Mouse (Mus musculus): ENCODE data around the gene Nmt1. TPM values are rescaled to one million over a fixed set of nuclear protein-coding genes. Genes with fewer than 3 reads are reported as not detected.

The Nmt1 gene
- total and polyA plus RNA-seq, 3 experiments = 84.5 to 205 (median 115) TPM

DNA sequence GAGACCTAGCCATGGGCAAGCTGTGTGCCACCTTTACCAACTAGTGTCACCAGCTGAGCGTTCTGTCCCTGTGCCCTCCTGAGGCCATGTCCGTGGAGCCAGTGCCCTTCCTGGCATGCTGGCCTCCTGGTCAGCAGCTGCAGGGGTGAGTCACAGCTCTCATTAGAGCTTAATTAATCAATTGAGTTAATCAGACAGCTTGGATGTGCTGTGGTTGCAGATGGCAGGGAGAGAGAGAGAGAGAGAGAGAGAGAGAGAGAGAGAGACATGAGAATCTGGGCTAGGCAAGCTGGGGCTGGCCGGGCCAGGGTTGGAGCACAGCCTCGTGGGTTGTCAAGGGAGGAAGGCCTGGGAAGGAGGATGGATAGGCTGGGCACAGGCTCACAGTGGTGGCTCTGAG lies 43.4 kb upstream of the Nmt1 start (continued):
- TF ChIP-seq CHD2 (IDR thresholded peaks at IDR 0.05; ENCODE audit: low read length) = no peak
- TF ChIP-seq JUN (IDR thresholded peaks at IDR 0.05; ENCODE audit: insufficient read depth, low read depth, low read length) = no peak

DNA sequence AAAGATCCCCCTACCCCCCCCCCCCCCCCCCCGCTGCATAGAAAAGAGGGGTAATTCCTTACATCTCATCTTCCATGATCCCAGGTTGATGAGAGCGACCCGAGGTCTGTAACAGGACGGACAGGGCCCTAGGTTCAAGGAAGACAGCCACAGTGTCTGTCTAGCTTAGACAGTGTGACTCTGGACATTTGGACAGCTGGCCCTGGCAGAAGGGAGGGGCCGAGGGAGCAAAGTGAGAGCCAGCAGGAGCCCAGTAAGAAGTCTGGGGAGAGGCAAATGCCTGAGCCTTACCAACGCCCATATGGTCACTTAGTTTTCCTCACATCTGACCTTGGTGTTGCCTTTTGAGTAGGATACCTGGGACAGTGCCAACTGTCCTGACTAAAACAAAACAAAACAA lies 42.8 kb upstream of the Nmt1 start:
- dilution Hi-C loops (cut with MboI; ENCODE audit: extremely low pct_ligation_motif_present, extremely low pct_unique_long_range_greater_than_20kb, low sequenced_read_pairs) = no loop called here
- H3K79me2 ChIP-seq (replicated peaks; ENCODE audit: control insufficient read depth, extremely low read depth, insufficient read depth, poor library complexity, severe bottlenecking) = no peaks in the 10 kb centered on the region
- peaks cover 5% of the 10 kb centered on the region for H3K9me3 ChIP-seq (replicated peaks; ENCODE audit: low read length)
- no peak overlapping the region for H3K4me2 ChIP-seq (ENCODE audit: insufficient read depth, low read depth, poor library complexity, severe bottlenecking)
- H3K9ac ChIP-seq (ENCODE audit: insufficient read depth, low read depth) = no peak overlapping the region
- H3K4me1 ChIP-seq (ENCODE audit: control insufficient read depth in 1 of 2, insufficient read depth in 2 of 2) = 0 out of 4 replicates have a peak, but pooled peaks cover 2 to 5% of the 10 kb centered on the region in 2 experiments
- in situ Hi-C loops (cut with MboI; ENCODE audit: low pct_ligation_motif_present, low pct_unique_long_range_greater_than_20kb, low sequenced_read_pairs) = no loop called here
- TF ChIP-seq POLR2AphosphoS2 (IDR thresholded peaks at IDR 0.05; ENCODE audit: low read depth, low read length) (no peak), MAFK (IDR thresholded peaks at IDR 0.05; ENCODE audit: insufficient replicate concordance, low read length) (no peak), TBP (conservative IDR thresholded peaks at IDR 0.05; ENCODE audit: low read depth, low read length) (no peak), PAX5 (IDR thresholded peaks at IDR 0.05; ENCODE audit: low read length) (no peak), IRF4 (IDR thresholded peaks at IDR 0.05; ENCODE audit: low read depth, low read length) (no peak), USF2 (conservative IDR thresholded peaks at IDR 0.05; ENCODE audit: low read depth, low read length) (no peak), E2F4 (IDR thresholded peaks at IDR 0.05; ENCODE audit: insufficient replicate concordance, low read depth, low read length) (no peak), KAT2A (IDR thresholded peaks at IDR 0.05; ENCODE audit: insufficient replicate concordance, low read length) (no peak), SIN3A (IDR thresholded peaks at IDR 0.05; ENCODE audit: low read length) (no peak)
- no peak overlapping the region for H3K4me3 ChIP-seq (replicated peaks in 1 of 3; ENCODE audit: low read depth in 2 of 3, low read length in 2 of 3, poor library complexity in 1 of 3)
- peaks cover 64% of the 10 kb centered on the region for H3K27me3 ChIP-seq (replicated peaks)
- no peak for DNase-seq (ENCODE audit: extremely low read depth)
- H3K36me3 ChIP-seq (replicated peaks in 1 of 2; ENCODE audit: control insufficient read depth in 1 of 2, insufficient read depth in 1 of 2, low read length in 1 of 2) = no peaks in the 10 kb centered on the region
- no peak overlapping the region for H3K27ac ChIP-seq (ENCODE audit: insufficient read depth, low read depth)

DNA sequence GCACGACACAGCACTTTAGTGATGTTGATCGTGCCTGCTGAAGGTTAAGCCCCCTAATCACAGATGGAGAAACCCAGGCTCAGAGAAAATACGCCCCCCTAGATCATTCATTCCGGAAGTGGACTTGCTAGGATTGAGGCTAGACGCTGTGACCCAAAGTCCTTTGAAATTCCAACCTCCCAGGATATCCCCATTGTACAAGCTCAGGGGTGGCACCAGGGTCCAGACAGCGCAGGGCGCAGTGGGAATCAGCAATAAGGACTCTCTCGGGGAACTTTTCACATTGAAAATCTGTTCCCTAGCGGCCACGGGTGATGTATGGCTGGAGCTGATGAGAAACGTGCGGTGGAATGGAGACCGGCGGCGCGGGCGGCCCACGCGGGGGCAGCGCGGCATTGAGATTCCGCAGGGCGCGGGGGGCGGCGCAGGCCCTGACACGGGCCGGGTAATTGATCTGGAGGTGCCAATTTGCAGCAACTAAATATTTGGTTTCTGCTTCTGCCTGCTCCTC lies 38.3 kb upstream of the Nmt1 start:
- Histone ChIP-seq H3K4me3 (replicated peaks in 1 of 3; ENCODE audit: low read depth in 2 of 3, low read length in 2 of 3, poor library complexity in 1 of 3) (no peak overlapping the region), H3K4me1 (ENCODE audit: control insufficient read depth in 1 of 2, insufficient read depth in 2 of 2) (no peaks in the 10 kb centered on the region), H3K27ac (ENCODE audit: insufficient read depth, low read depth) (no peak overlapping the region), H3K79me2 (replicated peaks; ENCODE audit: control insufficient read depth, extremely low read depth, insufficient read depth, poor library complexity, severe bottlenecking) (no peaks in the 10 kb centered on the region), H3K9ac (ENCODE audit: insufficient read depth, low read depth) (no peak overlapping the region), H3K27me3 (replicated peaks) (peaks cover 42% of the 10 kb centered on the region), H3K36me3 (replicated peaks in 1 of 2; ENCODE audit: control insufficient read depth in 1 of 2, insufficient read depth in 1 of 2, low read length in 1 of 2) (peaks cover 9 to 16% of the 10 kb centered on the region in 2 experiments), H3K4me2 (ENCODE audit: insufficient read depth, low read depth, poor library complexity, severe bottlenecking) (no peak overlapping the region), H3K9me3 (replicated peaks; ENCODE audit: low read length) (no peaks in the 10 kb centered on the region)
- DNase-seq (ENCODE audit: extremely low read depth) = no peak
- no peak for TF ChIP-seq POLR2A (IDR thresholded peaks at IDR 0.05; ENCODE audit: low read depth, low read length)
- no peak for TF ChIP-seq ELF1 (IDR thresholded peaks at IDR 0.05; ENCODE audit: low read depth, low read length)
- no peak for TF ChIP-seq POLR2AphosphoS2 (IDR thresholded peaks at IDR 0.05; ENCODE audit: low read depth, low read length)
- TF ChIP-seq MAX (IDR thresholded peaks at IDR 0.05; ENCODE audit: low read length) = no peak
- no peak for TF ChIP-seq CHD1 (IDR thresholded peaks at IDR 0.05; ENCODE audit: low read depth, low read length)
- TF ChIP-seq TBP (conservative IDR thresholded peaks at IDR 0.05; ENCODE audit: low read depth, low read length) = no peak
- in situ Hi-C loops (cut with MboI; ENCODE audit: low pct_ligation_motif_present, low pct_unique_long_range_greater_than_20kb, low sequenced_read_pairs) (loop anchor here (5.0 kb wide), 1 partner anchor 92 kb away; no protein-coding TSS in a partner anchor), dilution Hi-C loops (cut with MboI; ENCODE audit: extremely low pct_ligation_motif_present, extremely low pct_unique_long_range_greater_than_20kb, low sequenced_read_pairs) (no loop called here)
